Mouse (Mus musculus) cortical plate, adult 2 months (tissue): ENCODE data around the gene Gpa33. TPM values are rescaled to one million over a fixed set of nuclear protein-coding genes. Genes with fewer than 3 reads are reported as not detected.

Experiments used
- H3K27ac ChIP-seq: fragments of 200-500 bp; 2 replicates; pipeline ENCODE4 v1.5.1; 2012; ENCODE audit warnings: low read length, control low read depth, inconsistent platforms; ENCODE audit not compliant: insufficient read depth
- H3K4me1 ChIP-seq: fragments of 200-500 bp; 2 replicates; pipeline ENCODE4 v1.6.1; 2011; ENCODE audit warnings: low read length; ENCODE audit not compliant: control insufficient read depth, insufficient read depth
- H3K4me3 ChIP-seq: fragments of 200-500 bp; 2 replicates; pipeline ENCODE4 v1.5.1; 2011; ENCODE audit warnings: mild to moderate bottlenecking, low read length, control low read depth; ENCODE audit not compliant: insufficient read depth
- CTCF ChIP-seq: fragments of 200-500 bp; IDR thresholded peaks from 2 replicates; pipeline ENCODE4 v1.5.1; 2011; ENCODE audit warnings: mild to moderate bottlenecking, control low read depth, low read length; ENCODE audit not compliant: insufficient read depth; ENCODE audit errors: extremely low read depth
- POLR2A ChIP-seq: fragments of 200-500 bp; IDR thresholded peaks from 2 replicates; pipeline ENCODE4 v1.6.1; 2011; ENCODE audit warnings: mild to moderate bottlenecking, low read length, control low read depth; ENCODE audit not compliant: insufficient read depth; ENCODE audit errors: extremely low read depth
- polyA plus RNA-seq: library from polyadenylated mRNA; depleted of rRNA; stranded (reverse); fragments of >200 nt; gene quantifications from 2 replicates; pipeline ENCODE4 v1.2.3, GENCODE M21; 2012; rRNA removed

The Gpa33 gene
- polyA plus RNA-seq: not detected in 2 replicates

DNA sequence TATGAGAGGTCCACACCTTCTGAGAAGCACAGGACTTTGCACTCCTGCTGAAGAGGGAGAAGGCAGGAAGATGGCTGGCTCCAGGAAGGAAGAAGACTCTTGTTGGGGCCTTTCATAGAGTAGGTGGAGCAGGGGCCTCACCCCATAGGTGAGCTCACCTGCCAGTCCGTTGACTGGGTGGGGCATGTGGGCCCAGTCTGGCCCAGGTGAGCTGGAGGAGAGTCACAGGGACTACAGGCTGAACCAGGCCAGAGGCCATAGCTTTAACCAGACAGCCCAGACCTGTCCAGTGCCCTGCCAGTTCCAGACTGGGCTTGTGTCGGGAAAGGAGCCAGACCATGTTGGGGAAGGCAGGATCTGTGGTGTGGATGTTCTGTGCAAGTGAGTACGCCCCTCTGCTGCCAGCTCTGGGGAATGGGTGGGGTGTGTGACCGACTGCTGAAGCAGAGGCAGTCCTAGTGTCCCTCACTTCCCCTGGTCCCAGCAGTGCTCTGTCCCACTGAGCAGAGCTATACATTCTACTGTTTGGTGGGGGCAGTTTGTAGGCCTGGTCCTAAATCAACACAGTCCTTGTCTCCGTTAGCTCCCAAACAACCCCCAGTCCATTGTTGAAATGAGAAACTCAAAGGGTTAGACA is at the start of gene Gpa33:
Gene Gpa33 (plus strand): TSS at position 15 of the 637 bp plus-strand sequence.
- TF ChIP-seq CTCF (no peak), POLR2A (no peak)
- Histone ChIP-seq H3K4me3 (no peak within 1 kb of the TSS), H3K4me1 (no peaks in the 10 kb centered on the region), H3K27ac (no peak within 1 kb of the TSS)

DNA sequence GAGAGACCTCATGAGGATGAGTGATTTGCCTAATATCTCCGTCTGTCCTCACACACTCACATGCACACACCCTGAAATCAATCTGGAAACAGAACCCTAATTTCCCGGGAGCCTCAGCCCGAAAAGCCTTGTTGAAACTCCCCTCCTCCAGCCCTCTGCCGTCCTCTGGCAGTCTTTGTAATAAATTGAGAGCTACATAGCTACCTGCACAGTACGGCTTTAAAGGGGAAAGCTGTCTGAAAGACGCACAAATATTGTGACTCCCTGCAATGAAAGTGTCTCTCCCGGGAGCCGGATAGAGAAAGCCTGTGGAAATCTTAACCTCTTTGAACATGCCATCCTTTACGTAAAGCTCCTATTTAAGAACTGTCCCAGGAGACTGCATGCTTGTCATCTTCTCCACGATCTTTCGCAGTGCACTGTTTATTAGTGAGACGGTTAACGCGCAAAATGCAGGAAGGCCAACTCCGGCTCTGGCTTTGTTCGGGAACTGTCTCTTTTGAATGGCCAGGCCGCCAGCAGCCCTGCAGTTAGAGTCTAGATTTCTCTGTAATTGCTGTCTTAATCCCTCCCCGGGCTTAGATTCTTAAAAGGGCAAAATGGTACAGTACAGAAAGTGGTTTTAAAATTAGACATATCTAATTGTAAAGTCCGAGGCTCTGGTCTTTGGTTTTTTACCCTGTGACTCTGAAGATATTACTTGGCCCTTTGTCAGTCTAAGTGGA is 41.4 kb upstream of the Gpa33 start:
- H3K4me3 ChIP-seq: no peak overlapping the region
- no peak for TF ChIP-seq POLR2A
- TF ChIP-seq CTCF: no peak

DNA sequence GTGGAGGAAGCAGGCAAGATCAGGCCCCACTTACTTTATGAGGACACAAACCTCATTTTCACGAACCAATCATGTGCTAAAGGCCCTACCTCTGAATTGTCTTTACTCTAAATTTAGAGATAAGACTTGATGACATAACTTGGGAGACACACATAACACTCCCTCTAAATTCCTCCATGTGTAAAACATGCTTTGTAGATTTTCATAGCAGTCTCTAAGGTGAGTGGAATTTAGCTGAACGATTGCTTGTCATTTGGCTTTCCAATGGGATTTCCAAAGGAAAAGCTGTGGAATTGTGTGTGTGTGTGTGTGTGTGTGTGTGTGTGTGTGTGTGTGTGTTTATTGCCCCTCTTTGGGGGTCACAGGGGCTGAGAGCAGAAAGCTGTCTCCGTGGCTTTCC is 40.7 kb upstream of the Gpa33 start:
- Histone ChIP-seq H3K4me1 (no peaks in the 10 kb centered on the region), H3K27ac (no peak overlapping the region), H3K4me3 (no peak overlapping the region)
- no peak for TF ChIP-seq CTCF
- no peak for TF ChIP-seq POLR2A

More for the DNA sequence above, 41.4 kb upstream of the Gpa33 start:
- no peaks in the 10 kb centered on the region for H3K4me1 ChIP-seq
- H3K27ac ChIP-seq: no peak overlapping the region

DNA sequence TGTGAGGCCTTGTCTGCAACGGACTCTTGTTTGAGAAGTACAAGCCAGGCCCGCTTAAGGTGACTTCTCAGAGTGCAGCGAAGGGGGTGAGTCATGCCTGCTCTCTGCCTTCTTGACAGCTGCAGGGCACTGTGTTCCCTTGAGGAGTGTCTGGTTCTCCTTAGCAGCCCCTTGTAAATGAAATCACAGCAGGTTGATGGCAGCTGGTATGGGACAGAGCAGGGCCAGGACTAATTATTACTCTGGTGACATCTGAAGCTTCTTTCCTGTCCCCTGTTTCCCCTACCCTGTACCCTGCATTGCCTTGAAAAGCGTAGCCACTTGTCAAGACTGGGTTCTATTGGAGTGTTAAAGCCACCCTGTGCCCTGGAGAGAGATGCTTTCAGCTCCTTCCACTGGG is 40.3 kb upstream of the Gpa33 start:
- H3K4me1 ChIP-seq: no peaks in the 10 kb centered on the region
- H3K4me3 ChIP-seq: no peak overlapping the region
- TF ChIP-seq CTCF (no peak), POLR2A (no peak)
- no peak overlapping the region for H3K27ac ChIP-seq

DNA sequence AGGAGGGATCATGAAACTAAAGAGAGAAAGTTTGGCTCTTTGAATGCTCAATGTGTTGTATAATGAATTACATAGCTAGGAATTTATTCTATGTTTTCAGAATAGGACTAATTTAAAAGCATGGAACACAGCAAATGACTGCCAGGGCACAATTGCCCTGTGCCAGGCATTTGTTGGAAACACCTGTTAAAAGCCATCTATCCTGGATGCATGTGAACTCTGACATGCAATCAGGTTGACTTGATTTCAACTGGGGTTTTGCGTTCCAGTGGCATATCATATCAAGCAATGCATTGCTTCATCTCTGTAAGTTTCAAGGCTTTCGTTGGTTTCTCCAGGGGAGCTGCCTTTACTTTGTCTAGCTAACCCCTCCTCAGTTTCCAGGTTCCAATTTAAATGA is 39.7 kb upstream of the Gpa33 start:
- Histone ChIP-seq H3K27ac (no peak overlapping the region), H3K4me3 (no peak overlapping the region)
- TF ChIP-seq CTCF (no peak), POLR2A (no peak)

DNA sequence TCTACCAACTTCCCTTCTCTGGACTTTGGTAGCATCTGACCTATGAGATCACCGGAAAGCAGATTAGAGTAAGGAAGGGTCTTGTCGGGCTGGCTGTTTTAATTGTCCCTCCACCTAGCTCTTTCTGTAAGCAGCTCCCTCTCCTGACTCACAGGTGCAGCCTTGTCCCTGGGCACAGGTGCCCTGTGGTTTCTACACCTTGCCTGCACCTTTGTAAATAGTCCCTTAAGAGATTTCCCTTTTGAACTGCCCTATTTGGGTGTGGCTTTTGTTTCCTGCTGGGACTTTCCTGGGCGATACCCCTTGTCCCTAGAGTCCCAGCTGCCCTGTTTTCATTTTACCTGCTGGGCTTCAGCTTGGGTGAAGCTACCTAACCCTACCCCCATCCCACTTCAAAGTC is 35.6 kb upstream of the Gpa33 start:
- no peak overlapping the region for H3K27ac ChIP-seq
- no peak for TF ChIP-seq CTCF
- TF ChIP-seq POLR2A: no peak
- no peak overlapping the region for H3K4me3 ChIP-seq
- H3K4me1 ChIP-seq: no peaks in the 10 kb centered on the region

More for the DNA sequence above, 39.7 kb upstream of the Gpa33 start:
- H3K4me1 ChIP-seq: no peaks in the 10 kb centered on the region

DNA sequence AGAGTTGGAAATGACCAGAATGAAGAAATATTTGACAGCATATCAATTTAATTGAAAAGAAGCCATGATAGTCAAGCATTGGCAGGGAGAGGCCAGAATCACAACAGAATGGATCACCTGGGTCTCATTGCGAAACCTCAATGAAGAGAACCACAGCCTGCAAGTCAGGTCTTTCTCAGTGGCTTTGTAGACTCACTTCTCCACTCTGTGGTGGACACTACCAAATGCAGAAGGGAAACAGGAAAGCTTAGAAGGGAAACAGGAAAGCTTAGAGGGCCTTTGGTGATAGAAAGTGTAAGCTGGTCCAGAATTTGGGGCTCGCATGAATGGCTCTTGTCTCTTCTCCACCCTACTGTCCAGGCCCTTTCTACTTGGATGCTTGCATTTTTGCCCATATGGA is 31.9 kb upstream of the Gpa33 start:
- Histone ChIP-seq H3K27ac (no peak overlapping the region), H3K4me3 (no peak overlapping the region), H3K4me1 (no peaks in the 10 kb centered on the region)
- TF ChIP-seq POLR2A (no peak), CTCF (no peak)

DNA sequence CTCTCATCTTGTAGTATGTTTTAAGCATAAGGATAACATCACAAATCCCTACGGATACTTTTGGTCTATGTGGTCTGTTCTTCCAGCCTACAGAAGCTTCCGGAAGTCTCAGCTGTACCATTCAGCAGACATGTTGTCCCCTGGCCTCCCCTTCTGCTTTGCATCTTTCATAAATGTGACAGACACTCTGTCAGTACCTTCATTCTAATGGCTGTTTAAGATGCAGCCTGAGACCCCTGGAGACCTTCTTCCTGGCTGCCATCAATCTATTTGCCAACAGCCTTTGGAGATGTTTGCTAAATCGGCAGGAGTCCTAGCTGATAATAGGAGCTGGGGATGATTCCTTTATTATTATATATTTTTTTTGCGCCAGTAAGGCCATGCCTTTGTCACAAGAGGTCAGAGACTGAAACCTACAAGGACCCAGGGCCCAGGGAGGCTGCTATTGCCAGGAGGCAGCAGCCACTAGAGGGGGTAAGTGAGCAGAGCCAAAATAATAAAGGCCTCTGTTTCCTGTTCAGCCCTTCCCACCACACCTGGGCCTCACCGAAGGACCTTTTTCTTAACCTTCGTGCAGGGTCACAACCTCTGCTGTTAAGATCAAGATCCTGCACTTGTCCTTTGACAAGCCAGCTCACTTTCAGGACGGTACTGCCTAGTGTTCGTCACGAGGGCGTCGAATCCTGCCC is 27.0 kb upstream of the Gpa33 start:
- no peaks in the 10 kb centered on the region for H3K4me1 ChIP-seq
- TF ChIP-seq POLR2A (no peak), CTCF (peak; percentile 22; the same call in 1 of the 2 replicates)
- no peak overlapping the region for H3K4me3 ChIP-seq
- no peak overlapping the region for H3K27ac ChIP-seq

DNA sequence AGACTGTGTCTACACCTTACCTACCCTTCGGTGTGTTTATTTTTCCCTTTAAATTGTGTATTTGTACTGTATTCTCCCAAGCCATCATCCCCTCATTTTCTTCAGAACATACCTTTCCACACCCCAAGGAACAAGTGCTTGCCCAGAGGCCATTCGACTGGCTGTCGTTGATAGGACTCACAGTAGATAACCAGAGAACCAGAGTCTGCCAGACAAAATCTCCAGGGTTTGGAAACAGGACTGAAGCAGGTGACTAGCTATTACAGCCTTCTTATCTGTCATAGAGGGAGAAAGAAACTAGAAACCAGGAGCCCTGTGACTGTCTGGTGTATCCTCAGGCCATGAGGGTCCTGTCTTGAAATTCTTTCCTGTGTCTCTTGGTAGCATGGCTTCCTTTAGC is 25.2 kb upstream of the Gpa33 start:
- Histone ChIP-seq H3K4me1 (no peaks in the 10 kb centered on the region), H3K27ac (no peak overlapping the region)
- TF ChIP-seq CTCF: no peak
- no peak for TF ChIP-seq POLR2A

More for the DNA sequence above, 25.2 kb upstream of the Gpa33 start:
- H3K4me3 ChIP-seq: no peak overlapping the region
